Mouse (Mus musculus) lung, embryonic 14.5 days (tissue): ENCODE results near the gene Olfr458. TPM values are rescaled to one million over a fixed set of nuclear protein-coding genes. Genes with fewer than 3 reads are reported as not detected.

Experiments
- ATAC-seq: fragments of 200-750 bp; cut with Nextera tagmentation; 2 replicates; pipeline ENCODE4 v1.8.0; 2017; ENCODE audit warnings: mild to moderate bottlenecking, moderate TSS enrichment, moderate library complexity; ENCODE audit not compliant: insufficient read depth
- DNase-seq: peaks from one replicate; pipeline ENCODE4 v3.0.0-alpha.2; 2015
- H3K27ac ChIP-seq: fragments of 300-500 bp; sonication (generic); 2 replicates; pipeline ENCODE4 v1.5.1; 2014; ENCODE audit warnings: low read depth, mild to moderate bottlenecking, moderate library complexity
- H3K27me3 ChIP-seq: fragments of 300-500 bp; sonication (generic); 2 replicates; pipeline ENCODE4 v1.6.1; 2014; ENCODE audit warnings: low read length, control low read depth; ENCODE audit not compliant: insufficient read depth
- H3K36me3 ChIP-seq: fragments of 300-500 bp; sonication (generic); 2 replicates; pipeline ENCODE4 v1.6.1; 2014; ENCODE audit warnings: control low read depth; ENCODE audit not compliant: insufficient read depth
- H3K4me1 ChIP-seq: fragments of 300-500 bp; sonication (generic); 2 replicates; pipeline ENCODE4 v1.6.1; 2014; ENCODE audit warnings: antibody characterized with exemption, control low read depth; ENCODE audit not compliant: insufficient read depth
- H3K4me2 ChIP-seq: fragments of 300-500 bp; sonication (generic); 2 replicates; pipeline ENCODE4 v1.6.1; 2014; ENCODE audit warnings: mild to moderate bottlenecking
- H3K4me3 ChIP-seq: fragments of 300-500 bp; sonication (generic); 2 replicates; pipeline ENCODE4 v1.5.1; 2014; ENCODE audit warnings: low read depth, low read length
- H3K9ac ChIP-seq: fragments of 300-500 bp; sonication (generic); 2 replicates; pipeline ENCODE4 v1.6.1; 2014
- H3K9me3 ChIP-seq: fragments of 300-500 bp; sonication (generic); 2 replicates; pipeline ENCODE4 v1.6.1; 2016; ENCODE audit warnings: low read depth, low read length, control low read depth
- CTCF ChIP-seq: IDR thresholded peaks from 2 replicates; pipeline ENCODE4 v1.5.1; 2016; ENCODE audit warnings: antibody characterized with exemption, low read depth
- WGBS: fragments of 180-500 bp; shearing (Covaris S2); extraction: QIAGEN DNeasy Blood & Tissue Kit; methylation state at CpG from one replicate; pipeline ENCODE4 v1.1.7; 2014; 5-methylcytosine and 5-hydroxymethylcytosine counted together
- polyA plus RNA-seq: library from polyadenylated mRNA; unstranded; fragments of >200 nt; fragmentation: Nextera tagmentation; extraction: Ambion mirVana; gene quantifications from 2 replicates; pipeline ENCODE4 v1.2.1, GENCODE M21; 2014

Gene Olfr458
- polyA plus RNA-seq, 1 experiment from 2014 or later: not detected

GRCm38 (mm10) chr6:42424472-42424871 is 40.5 kb downstream of the Olfr458 start:
- WGBS: 89% methylated on average over 3 of the region's 3 CpGs

GRCm38 (mm10) chr6:42421439-42421838 is 43.6 kb downstream of the Olfr458 start:
- H3K27me3 ChIP-seq: no peaks in the 10 kb centered on the region
- DNase-seq (no peak), ATAC-seq (no peak)
- no peak overlapping the region for H3K4me3 ChIP-seq
- TF ChIP-seq CTCF: no peak
- 85% methylated on average over 2 of the region's 2 CpGs for WGBS
- no peak overlapping the region for H3K9ac ChIP-seq
- H3K36me3 ChIP-seq: no peaks in the 10 kb centered on the region
- no peaks in the 10 kb centered on the region for H3K4me1 ChIP-seq
- H3K4me2 ChIP-seq: no peak overlapping the region
- H3K9me3 ChIP-seq: no peaks in the 10 kb centered on the region
- no peak overlapping the region for H3K27ac ChIP-seq

More at GRCm38 (mm10) chr6:42424472-42424871, 40.5 kb downstream of the Olfr458 start:
- ATAC-seq: no peak
- Histone ChIP-seq H3K4me3 (no peak overlapping the region), H3K36me3 (no peaks in the 10 kb centered on the region), H3K4me1 (no peaks in the 10 kb centered on the region), H3K27ac (no peak overlapping the region), H3K9ac (no peak overlapping the region), H3K27me3 (no peaks in the 10 kb centered on the region), H3K9me3 (no peaks in the 10 kb centered on the region), H3K4me2 (no peak overlapping the region)
- DNase-seq: no peak
- TF ChIP-seq CTCF: no peak

GRCm38 (mm10) chr6:42419443-42419842 is 45.6 kb downstream of the Olfr458 start:
- no peaks in the 10 kb centered on the region for H3K36me3 ChIP-seq
- 88% methylated on average over 2 of the region's 2 CpGs for WGBS
- H3K4me2 ChIP-seq: no peak overlapping the region
- no peak overlapping the region for H3K27ac ChIP-seq
- DNase-seq (no peak), ATAC-seq (no peak)
- no peaks in the 10 kb centered on the region for H3K27me3 ChIP-seq
- H3K9ac ChIP-seq: no peak overlapping the region
- no peak overlapping the region for H3K4me3 ChIP-seq
- no peak for TF ChIP-seq CTCF
- H3K9me3 ChIP-seq: no peaks in the 10 kb centered on the region
- H3K4me1 ChIP-seq: no peaks in the 10 kb centered on the region

Other genes starting within 250 kb of the Olfr458 start
- gene Tas2r144, start 249.9 kb downstream of the Olfr458 start, polyA plus RNA-seq: not detected in 2 replicates
- 31.8 and 34.2 TPM in 2 replicates for gene Gstk1, start 219.3 kb downstream of the Olfr458 start, polyA plus RNA-seq
- gene Tmem139, start 203.2 kb downstream of the Olfr458 start, polyA plus RNA-seq: 1.9 TPM in 2 replicates
- 71.1 and 75.1 TPM in 2 replicates for gene Casp2, start 200.2 kb downstream of the Olfr458 start, polyA plus RNA-seq
- gene Clcn1, start 178.5 kb downstream of the Olfr458 start, polyA plus RNA-seq: 0.09 TPM in 1 of 2 replicates, not detected in the other
- gene Fam131b, start 140.6 kb downstream of the Olfr458 start, polyA plus RNA-seq: 0.11 and 0.13 TPM in 2 replicates
- gene Zyx, start 115.6 kb downstream of the Olfr458 start, polyA plus RNA-seq: 194 and 198 TPM in 2 replicates
- gene Epha1, start 91.9 kb downstream of the Olfr458 start, polyA plus RNA-seq: 5.7 and 7.0 TPM in 2 replicates
- gene Tas2r143, start 65.0 kb downstream of the Olfr458 start, polyA plus RNA-seq: not detected in 2 replicates
- not detected in 2 replicates for gene Tas2r135, start 59.8 kb downstream of the Olfr458 start, polyA plus RNA-seq
- gene Tas2r126, start 30.7 kb downstream of the Olfr458 start, polyA plus RNA-seq: not detected in 2 replicates
- not detected in 2 replicates for gene Olfr457, start 11.1 kb upstream of the Olfr458 start, polyA plus RNA-seq
- 0.18 TPM in 1 of 2 replicates, not detected in the other for gene Olfr456, start 22.0 kb upstream of the Olfr458 start, polyA plus RNA-seq
- not detected in 2 replicates for gene Olfr455, start 82.4 kb upstream of the Olfr458 start, polyA plus RNA-seq
- not detected in 2 replicates for gene Tcaf3, start 132.5 kb upstream of the Olfr458 start, polyA plus RNA-seq
- gene Tcaf2, start 180.1 kb upstream of the Olfr458 start, polyA plus RNA-seq: 3.6 and 3.7 TPM in 2 replicates
- 73.2 and 75.2 TPM in 2 replicates for gene Tcaf1, start 244.9 kb upstream of the Olfr458 start, polyA plus RNA-seq